Mouse (Mus musculus) ovary, postnatal 36 days (tissue): ENCODE results near the gene Efnb3.
A peak's percentile ranks its signal among the peaks of the same experiment; 100 is the strongest.

ENCODE experiments used
- DNase-seq: peaks from one replicate; pipeline ENCODE4 v3.0.0; 2022; ENCODE audit warnings: low spot score, mixed read lengths

Gene Efnb3

DNA sequence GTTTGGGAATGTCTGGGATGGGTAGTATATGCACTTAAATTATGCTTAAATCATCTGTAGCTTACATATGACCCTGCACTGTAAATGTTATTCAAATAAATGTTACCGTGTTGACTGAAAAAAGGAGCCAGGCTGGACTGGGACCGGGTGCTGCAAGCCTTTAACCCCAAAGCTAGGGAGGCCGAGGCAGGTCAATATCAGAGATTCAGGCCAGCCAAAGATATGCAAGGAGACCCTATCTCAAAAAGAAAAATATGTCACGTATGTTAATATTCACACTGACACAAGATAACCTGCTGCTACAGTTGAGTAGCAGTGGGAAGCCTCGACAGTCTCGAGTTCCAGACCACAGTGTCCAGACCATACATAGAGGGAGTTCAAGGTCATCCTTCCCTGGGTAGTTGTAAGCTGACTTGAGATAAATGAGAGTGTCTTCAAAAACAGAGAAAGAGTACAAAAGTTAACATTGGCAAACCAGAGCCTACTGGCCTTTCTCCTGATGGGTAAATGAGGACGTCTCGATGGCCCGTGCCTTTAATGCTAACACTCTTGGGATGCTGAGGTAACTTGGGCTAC lies 22.3 kb upstream of the Efnb3 start:
- DNase-seq = no peak

DNA sequence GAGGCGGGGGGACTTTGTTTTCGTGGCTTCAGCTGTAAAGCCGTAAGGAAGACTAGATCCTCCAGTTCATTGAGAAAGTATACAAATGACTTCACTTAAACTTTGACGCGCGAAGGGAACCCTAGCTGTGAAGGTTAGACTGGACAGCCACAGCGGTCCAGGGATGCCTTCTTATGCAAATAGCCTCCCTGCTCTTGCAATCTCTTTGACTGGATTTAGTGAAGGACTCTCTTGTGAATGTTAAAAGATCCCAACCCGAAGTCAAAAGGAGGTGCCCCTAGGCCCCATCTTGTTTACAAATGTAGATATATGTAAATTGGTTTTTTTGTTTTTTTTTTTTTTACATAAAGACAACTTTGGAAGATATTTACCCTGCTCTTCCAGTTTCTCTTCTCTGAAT lies 21.8 kb upstream of the Efnb3 start:
- DNase-seq = no peak

DNA sequence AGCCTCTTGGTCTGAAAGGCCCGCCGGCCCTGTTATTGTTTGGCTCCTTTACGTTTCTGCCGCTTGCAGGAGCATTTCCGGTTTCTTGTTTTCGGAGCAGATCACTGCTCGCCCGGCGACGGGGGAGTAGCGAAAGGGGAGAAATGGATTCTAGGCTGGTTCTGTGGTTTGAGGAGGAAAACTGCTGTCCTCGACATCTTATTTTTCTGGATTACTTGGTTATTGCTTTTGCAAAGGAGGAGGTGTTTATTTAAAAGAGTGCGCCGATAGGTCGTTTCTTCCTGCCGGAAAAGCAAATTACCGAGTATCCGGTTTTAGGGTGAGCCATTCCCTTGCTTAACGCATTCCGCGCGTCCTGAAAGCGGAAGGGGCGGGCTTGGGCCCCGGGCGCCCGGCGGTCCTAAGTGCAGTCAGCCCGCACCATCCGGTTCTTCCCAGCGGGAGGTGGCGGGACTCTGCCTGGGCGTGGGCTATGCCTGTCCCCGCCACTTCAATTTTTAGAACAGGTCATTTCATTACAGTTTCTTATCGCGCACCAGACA lies 21.2 kb upstream of the Efnb3 start:
- peak; percentile 89 for DNase-seq

DNA sequence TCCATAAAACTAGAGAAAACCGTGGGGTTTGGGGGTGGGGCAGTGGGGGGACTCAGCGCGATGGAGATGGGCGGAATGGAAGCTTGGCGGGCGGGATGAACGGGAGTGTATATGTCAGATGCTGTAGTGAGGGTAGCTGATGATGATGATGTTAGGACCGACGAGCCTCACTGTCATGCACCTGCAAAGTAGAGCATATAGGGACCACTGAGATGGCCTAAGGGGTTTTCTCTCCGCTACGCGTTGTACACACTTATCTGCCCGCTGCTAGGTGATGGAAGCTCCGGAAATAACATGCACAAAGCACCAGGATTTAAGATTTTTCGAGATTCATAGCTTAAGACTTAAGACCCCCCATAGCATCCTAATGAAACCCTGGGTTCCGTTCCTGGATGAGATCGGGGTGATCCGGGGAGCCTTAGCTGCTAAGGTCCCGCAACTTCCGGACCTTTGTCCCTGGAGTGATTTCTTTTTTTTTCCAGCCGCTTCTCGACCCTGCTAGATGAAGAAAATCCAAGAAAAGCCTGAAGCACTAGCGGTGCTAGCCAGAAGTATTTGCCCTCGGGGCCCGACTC lies 20.7 kb upstream of the Efnb3 start:
- no peak for DNase-seq

GRCm38 (mm10) chr11:69580091-69580514 lies 20.1 kb upstream of the Efnb3 start, which contains the start of the genes Wrap53 and Trp53:
Gene Wrap53, minus strand, starts transcription at chr11:69580255.
Gene Trp53, plus strand, starts transcription at chr11:69580359.
- DNase-seq = peak; percentile 85

DNA sequence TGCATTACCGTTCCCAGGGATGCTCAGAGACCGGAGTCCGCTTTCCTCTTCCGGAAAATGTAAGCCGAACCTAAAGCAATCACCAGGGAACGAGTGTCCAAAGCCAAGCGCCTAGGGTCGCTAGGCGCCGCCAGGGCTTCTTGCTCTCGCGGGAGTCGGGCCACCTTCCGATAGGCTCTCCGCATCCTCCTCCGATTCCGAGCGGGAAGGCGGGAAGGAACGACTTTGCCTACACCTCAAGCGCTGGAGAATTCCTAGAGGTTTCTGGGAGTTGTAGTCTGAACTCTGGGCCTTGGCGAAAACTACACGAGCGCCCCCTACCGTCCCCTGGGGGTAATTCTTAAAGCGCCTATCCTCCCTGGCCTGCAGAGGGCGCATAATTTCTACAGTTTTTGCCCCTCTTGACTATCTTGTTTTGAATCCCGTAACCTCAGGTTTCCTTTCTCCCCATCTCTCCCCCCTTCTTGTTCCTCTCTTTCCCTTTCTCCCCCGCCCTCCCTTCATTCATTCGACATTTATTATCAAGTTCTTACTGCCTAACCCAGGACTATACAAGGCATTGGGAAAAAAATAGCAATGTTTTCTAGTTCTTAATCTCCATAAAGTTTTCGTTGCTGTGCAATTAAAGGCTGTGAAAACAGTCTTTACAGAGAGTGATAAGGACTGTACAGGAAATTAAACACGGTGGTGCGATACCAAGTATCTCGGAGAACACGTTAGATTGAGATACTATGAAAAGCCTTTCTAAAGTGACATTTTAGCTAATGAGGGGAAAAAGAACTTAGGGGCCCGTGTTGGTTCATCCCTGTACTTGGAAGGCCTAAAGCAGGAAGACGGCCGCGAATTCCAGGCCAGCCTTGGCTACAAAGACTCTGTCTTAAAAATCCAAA lies 19.4 kb upstream of the Efnb3 start:
- peak; percentile 94 for DNase-seq

DNA sequence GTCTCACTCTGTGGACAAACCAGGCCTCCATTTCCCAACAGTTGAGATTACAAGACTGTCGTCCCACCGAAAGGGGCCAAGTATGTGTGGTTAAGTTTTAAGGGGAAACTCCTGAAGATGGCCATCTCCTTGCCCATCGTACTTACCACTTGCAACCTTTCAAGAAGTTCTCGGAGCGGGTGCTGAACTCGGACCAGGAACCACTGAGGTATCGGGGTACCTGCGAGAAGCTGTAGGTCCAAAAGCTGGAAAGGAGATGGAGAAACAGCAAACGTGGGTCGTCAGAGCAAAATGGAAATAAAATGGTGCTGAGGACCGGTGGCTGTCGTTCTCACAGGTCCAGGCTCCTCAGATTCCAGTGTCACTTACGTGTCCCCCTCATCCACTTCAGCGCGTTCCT lies 18.3 kb upstream of the Efnb3 start:
- DNase-seq = no peak

GRCm38 (mm10) chr11:69576307-69576706 lies 16.3 kb upstream of the Efnb3 start:
- DNase-seq = no peak

DNA sequence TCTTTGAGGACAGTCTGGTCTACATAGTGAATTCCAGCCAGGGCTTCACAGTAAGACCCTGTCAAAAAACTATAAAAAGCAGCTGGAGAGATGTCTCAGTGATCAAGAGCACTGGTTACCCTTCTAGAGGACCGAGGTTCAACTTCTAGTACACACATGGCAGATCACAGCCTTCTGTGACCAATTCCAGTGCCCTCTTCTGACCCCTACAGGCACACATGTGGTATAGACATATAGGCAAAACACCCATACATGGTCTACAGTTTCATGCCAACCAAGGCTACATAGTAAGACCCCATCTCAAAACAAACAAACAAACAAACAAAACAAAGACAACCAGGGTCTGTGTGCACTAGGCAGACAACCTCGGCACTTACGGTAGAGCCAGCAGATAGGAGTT lies 15.2 kb upstream of the Efnb3 start:
- DNase-seq = no peak

GRCm38 (mm10) chr11:69565131-69565530 lies 5.1 kb upstream of the Efnb3 start:
- DNase-seq = no peak

DNA sequence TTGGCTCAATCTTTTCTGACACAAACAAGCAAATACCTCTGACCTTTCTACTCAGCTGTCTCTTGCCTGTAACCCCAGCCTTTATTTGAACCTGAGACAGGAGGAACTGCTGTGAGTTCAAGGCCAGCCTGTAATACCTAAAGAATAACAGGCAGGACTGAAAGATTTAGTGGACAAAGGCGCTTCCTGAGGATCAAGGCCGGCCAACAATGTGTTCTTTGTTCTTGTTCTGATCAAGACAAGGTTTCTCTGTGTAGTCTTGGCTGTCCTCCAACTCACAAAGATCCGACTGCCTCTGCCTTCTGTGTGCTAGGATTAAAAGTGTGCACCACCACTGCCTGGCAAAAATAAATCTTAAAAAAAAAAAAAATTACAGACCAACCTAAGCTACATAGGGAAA lies 4.4 kb upstream of the Efnb3 start:
- DNase-seq = no peak

GRCm38 (mm10) chr11:69563373-69563772 lies 3.4 kb upstream of the Efnb3 start:
- no peak for DNase-seq

DNA sequence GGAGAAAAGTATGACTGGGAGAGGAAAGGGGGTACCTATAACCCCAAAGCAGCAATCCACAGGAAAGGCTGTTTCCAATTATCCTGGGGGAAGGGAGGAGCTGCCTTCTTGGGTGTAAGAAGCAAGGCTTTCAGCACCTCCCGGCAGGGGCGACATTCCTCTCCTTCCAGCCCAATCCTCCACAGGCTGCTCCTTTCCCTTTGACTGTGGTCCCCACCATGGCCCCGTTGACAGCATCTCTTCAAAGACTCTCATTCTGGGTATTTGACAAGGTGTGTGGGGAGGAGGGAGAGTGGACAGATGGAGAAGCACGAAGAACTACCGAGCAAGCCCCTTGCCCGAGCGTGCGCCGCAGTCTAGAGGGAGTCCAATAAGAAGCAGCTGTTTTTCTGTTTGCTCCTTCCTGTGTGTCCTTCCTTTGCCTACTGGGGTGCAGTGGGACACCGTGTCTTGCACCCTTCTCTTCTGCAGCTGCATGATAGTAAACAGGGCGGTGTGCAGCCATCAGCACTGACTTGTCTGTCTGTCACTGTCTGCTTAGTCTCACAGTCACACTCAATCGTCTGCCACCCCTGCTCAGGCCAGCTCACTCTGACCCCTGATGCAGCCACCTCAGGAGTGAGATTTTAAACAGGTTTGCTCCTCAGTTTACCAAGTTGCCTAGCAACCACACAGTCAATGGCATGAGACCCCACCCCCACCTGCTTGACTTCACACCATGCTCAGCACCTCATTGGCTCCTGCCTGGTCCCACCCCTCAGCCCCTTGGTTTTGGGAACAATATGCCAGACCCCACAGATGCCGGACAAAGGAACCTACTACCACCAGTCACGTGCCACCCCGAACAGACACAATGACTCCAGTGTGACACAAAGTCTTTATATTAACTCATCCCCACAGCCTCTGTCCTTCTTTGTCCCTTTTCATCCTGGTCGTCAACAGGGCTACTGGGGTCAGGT lies 1.2 kb upstream of the Efnb3 start:
- no peak for DNase-seq

DNA sequence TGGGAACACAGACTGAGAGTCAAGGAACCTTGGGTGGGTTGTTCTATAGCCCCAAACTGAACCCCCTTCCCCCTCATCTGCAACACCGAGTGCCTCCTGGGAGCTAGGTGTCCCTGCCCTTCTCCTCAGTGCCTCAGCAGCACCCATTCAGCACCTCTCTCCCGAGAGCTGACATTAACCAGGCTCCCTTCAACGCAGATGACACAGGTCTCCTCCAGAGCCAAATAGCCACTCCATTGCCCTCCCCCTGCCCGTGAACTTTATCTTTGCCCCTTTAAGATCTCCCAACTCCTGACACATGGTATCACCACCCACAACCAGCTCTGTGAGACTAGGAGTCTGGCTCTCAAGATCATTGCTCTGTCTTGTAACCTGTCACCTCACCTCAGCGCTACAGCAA lies 822 bp downstream of the Efnb3 start:
- no peak for DNase-seq

- no peak for DNase-seq
Observed at GRCm38 (mm10) chr11:69558756-69559155, 1.2 kb downstream of the Efnb3 start.

DNA sequence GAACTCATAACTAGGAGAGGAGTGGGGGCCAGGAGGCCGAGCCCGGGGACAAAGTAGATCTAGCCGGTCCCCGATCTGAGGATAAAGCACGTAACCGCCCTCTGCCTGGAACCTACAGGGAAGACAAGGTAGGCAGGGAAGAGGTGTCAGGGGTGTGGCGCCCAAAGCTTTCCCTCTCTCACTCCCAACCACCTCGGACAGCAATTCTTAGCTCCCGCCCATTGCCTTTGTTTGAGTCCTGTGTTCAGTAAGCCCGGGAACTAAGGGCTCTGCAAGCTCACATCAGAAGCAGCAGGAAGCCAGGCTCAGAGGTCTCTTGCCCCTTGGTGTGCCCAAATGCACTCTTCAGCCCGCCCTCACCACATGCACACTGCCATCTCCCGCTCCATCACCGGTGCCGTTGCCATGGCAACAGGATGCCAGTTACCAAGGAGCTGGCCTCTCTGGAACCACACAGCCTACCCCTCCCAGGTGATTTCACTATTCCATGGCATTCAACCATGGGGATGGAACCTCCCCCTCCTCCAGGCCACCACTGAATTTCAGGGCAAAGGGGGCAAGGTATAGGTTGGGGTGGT lies 2.5 kb downstream of the Efnb3 start:
- no peak for DNase-seq

- no peak for DNase-seq
Observed at GRCm38 (mm10) chr11:69554539-69555140, 5.4 kb downstream of the Efnb3 start.

DNA sequence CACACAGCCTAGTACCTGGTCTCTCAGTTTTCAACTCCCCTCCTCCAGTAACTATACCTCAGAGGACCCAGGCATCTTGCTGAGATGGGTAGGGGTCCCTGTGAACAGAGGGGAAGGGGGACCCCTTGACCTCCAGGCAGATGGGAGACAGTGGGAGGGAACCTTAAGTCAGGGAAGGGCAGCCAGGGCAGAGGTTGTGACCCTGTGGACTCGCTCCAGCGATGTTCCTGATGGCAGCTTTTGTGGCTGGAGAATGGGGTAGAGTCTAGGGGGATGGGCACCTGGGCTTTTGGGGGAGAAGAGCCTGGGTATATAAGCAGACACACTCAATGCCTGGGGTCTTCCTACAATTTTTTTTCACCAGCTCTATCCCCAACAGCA lies 6.7 kb downstream of the Efnb3 start:
- DNase-seq = no peak

- DNase-seq = no peak
Observed at GRCm38 (mm10) chr11:69552622-69553340, 7.2 kb downstream of the Efnb3 start.

- DNase-seq = no peak
Observed at GRCm38 (mm10) chr11:69551310-69551709, 8.7 kb downstream of the Efnb3 start.
